Comparison of ENCODE assay signal across 8 mouse cellular contexts in the genomic region with DNA sequence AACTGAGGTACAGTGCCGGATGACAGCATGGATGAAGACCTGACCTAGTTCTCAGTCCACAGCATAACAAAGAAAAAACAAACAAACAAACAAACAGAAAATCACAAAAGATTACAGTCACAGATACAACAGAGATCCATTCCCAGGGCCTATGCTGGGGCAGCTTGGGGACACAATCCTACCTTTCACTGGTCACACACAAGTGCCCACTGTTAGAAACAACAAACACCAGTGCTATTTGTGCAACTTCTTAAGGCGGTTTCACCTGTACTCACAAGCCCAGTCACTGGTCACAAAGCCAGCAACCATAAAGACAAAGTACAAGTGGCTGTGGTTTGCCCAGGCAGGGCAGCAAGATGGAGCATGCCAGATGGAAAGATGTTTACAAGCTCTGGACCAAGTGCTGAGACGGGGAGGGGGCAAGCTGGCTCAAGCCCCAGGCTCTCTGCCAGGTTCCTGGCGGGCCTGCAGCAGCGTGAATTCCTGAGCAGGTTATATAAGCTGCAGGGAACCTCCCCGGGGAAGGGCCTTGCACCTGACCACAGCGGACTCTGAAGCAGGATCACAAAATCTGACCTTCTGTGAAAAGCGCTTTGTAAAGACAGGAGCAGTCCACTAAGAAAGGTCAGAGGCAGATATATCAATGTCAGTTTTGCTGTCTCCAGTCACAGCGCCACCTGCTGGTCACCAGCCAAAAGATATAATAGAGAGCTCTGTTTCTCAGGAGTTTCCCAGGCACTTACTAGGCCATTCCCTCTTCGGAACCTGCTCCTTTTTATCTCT.
A peak's percentile ranks its signal among the peaks of the same experiment; 100 is the strongest.
DNase-seq lines count a peak whose midpoint lies in the region; ATAC-seq lines count a peak whose summit lies in the region.

No protein-coding gene starts in this region.

- H3K9me3 ChIP-seq in intestine, embryonic 14.5 days (ENCODE audit: control insufficient read depth, low read length), result no peaks in the 10 kb centered on the region
- no peaks in the 10 kb centered on the region for H3K9me3 ChIP-seq in midbrain, embryonic 10.5 days (replicated peaks)

- H3K27ac ChIP-seq in intestine, embryonic 14.5 days (ENCODE audit: low read depth), result no peak overlapping the region
- no peak overlapping the region for H3K27ac ChIP-seq in midbrain, embryonic 10.5 days (replicated peaks)

- DNase-seq in adrenal gland, adult 8-10 months, result peak; percentile 77
- peak; percentile 81 for DNase-seq in embryo, embryonic 11 days
- peak; percentile 83 for DNase-seq in gastrocnemius, postnatal 25 days
- DNase-seq in intestine, embryonic 14.5 days (ENCODE audit: low spot score), result peak; percentile 86
- DNase-seq in left cerebral cortex, adult 9 months (ENCODE audit: low spot score in 2 of 2), result peak; percentile 16 to 78
- DNase-seq in midbrain, embryonic 10.5 days (ENCODE audit: low spot score), result peak; percentile 77
- DNase-seq in skeletal muscle tissue, adult 2 months (ENCODE audit: low read depth, low spot score), result peak; percentile 91

- peaks cover 5% of the 10 kb centered on the region; the same call in 1 of the 2 replicates for H3K4me1 ChIP-seq in intestine, embryonic 14.5 days (replicated peaks; ENCODE audit: control insufficient read depth, insufficient read depth, low read length)
- peaks cover 4% of the 10 kb centered on the region; the same call in 1 of the 2 replicates for H3K4me1 ChIP-seq in midbrain, embryonic 10.5 days

- no peaks in the 10 kb centered on the region for H3K27me3 ChIP-seq in intestine, embryonic 14.5 days (replicated peaks; ENCODE audit: control insufficient read depth, insufficient read depth, low read length)
- no peaks in the 10 kb centered on the region for H3K27me3 ChIP-seq in midbrain, embryonic 10.5 days (ENCODE audit: low read depth, poor library complexity, severe bottlenecking)

- H3K4me2 ChIP-seq in intestine, embryonic 14.5 days (ENCODE audit: low read length), result no peak overlapping the region

- peaks cover 51% of the 10 kb centered on the region for H3K36me3 ChIP-seq in intestine, embryonic 14.5 days (ENCODE audit: control insufficient read depth, insufficient read depth, low read length)
- H3K36me3 ChIP-seq in midbrain, embryonic 10.5 days, result 0 out of 2 replicates have a peak, but pooled peaks cover 3% of the 10 kb centered on the region

- no peak; the same call in 1 of the 2 replicates for ATAC-seq in intestine, embryonic 14.5 days (replicated peaks; ENCODE audit: low FRiP score, low TSS enrichment, low read depth)
- ATAC-seq in activated CD4-positive, CD25-positive, alpha-beta regulatory T cell, adult 4 months, result no peak

- H3K9ac ChIP-seq in intestine, embryonic 14.5 days (ENCODE audit: low read length), result no peak overlapping the region

- WGBS in intestine, embryonic 14.5 days, result 39% methylated on average over 10 of the region's 10 CpGs
- WGBS in midbrain, embryonic 10.5 days, result 59% methylated on average over 10 of the region's 10 CpGs

- H3K4me3 ChIP-seq in intestine, embryonic 14.5 days (ENCODE audit: low read depth, low read length), result no peak overlapping the region
- H3K4me3 ChIP-seq in midbrain, embryonic 10.5 days, result no peak overlapping the region
